Mouse (Mus musculus) testis, adult 2 months (tissue): Measurements from ENCODE around the gene Gdf7. TPM values are rescaled to one million over a fixed set of nuclear protein-coding genes. Genes with fewer than 3 reads are reported as not detected.

Experiments
- H3K27ac ChIP-seq: fragments of 200-500 bp; 2 replicates; pipeline ENCODE4 v1.5.1; 2012; ENCODE audit warnings: low read depth, low read length; ENCODE audit not compliant: control insufficient read depth, insufficient read depth
- H3K27me3 ChIP-seq: fragments of 200-500 bp; 2 replicates; pipeline ENCODE4 v1.6.1; 2012; ENCODE audit warnings: mild to moderate bottlenecking, low read length, moderate library complexity; ENCODE audit not compliant: control insufficient read depth, insufficient read depth
- H3K36me3 ChIP-seq: fragments of 200-500 bp; 2 replicates; pipeline ENCODE4 v1.6.1; 2012; ENCODE audit warnings: mild to moderate bottlenecking, low read length; ENCODE audit not compliant: control insufficient read depth, insufficient read depth
- H3K4me1 ChIP-seq: fragments of 200-500 bp; 2 replicates; pipeline ENCODE4 v1.6.1; 2012; ENCODE audit warnings: low read length; ENCODE audit not compliant: control insufficient read depth, insufficient read depth
- H3K4me3 ChIP-seq: fragments of 200-500 bp; 2 replicates; pipeline ENCODE4 v1.5.1; 2012; ENCODE audit warnings: low read depth, mild to moderate bottlenecking, low read length, moderate library complexity, mixed read lengths; ENCODE audit not compliant: control insufficient read depth
- CTCF ChIP-seq: fragments of 200-500 bp; IDR thresholded peaks from 2 replicates; pipeline ENCODE4 v1.5.1; 2012; ENCODE audit warnings: low read depth, mild to moderate bottlenecking, inconsistent platforms, low read length, moderate library complexity; ENCODE audit not compliant: control insufficient read depth, insufficient read depth, insufficient replicate concordance
- POLR2A ChIP-seq: fragments of 200-500 bp; IDR thresholded peaks from 2 replicates; pipeline ENCODE4 v1.6.1; 2012; ENCODE audit warnings: low read depth, mild to moderate bottlenecking, inconsistent platforms, low read length, moderate library complexity; ENCODE audit not compliant: control insufficient read depth
- polyA plus RNA-seq: library from polyadenylated mRNA; depleted of rRNA; stranded (reverse); fragments of >200 nt; gene quantifications from 2 replicates; pipeline ENCODE4 v1.2.3, GENCODE M21; 2012; rRNA removed

The Gdf7 gene
- polyA plus RNA-seq: 0.06 and 0.18 TPM in 2 replicates

GRCm38 (mm10) chr12:8301841-8302431 lies at the start of gene Gdf7:
Gene Gdf7 (minus strand): TSS chr12:8301954.
- H3K36me3 ChIP-seq: no peaks in the 10 kb centered on the region
- TF ChIP-seq CTCF (no peak), POLR2A (no peak)
- no peak within 1 kb of the TSS; the same call in 1 of the 2 replicates for H3K4me3 ChIP-seq
- H3K4me1 ChIP-seq: peaks cover 21% of the 10 kb centered on the region
- H3K27me3 ChIP-seq: peaks cover 5% of the 10 kb centered on the region
- no peak within 1 kb of the TSS for H3K27ac ChIP-seq

GRCm38 (mm10) chr12:8351025-8351903 lies 49.5 kb upstream of the Gdf7 start:
- no peak overlapping the region for H3K4me3 ChIP-seq
- H3K4me1 ChIP-seq: peaks cover 4% of the 10 kb centered on the region
- H3K36me3 ChIP-seq: no peaks in the 10 kb centered on the region
- peak overlapping the region; percentile 18 for H3K27ac ChIP-seq
- no peak for TF ChIP-seq CTCF
- TF ChIP-seq POLR2A: no peak
- H3K27me3 ChIP-seq: no peaks in the 10 kb centered on the region

GRCm38 (mm10) chr12:8348733-8349513 lies 47.2 kb upstream of the Gdf7 start:
- TF ChIP-seq POLR2A: no peak
- TF ChIP-seq CTCF: no peak
- Histone ChIP-seq H3K27me3 (no peaks in the 10 kb centered on the region), H3K4me1 (peaks cover 4% of the 10 kb centered on the region), H3K4me3 (no peak overlapping the region), H3K36me3 (no peaks in the 10 kb centered on the region), H3K27ac (no peak overlapping the region)

DNA sequence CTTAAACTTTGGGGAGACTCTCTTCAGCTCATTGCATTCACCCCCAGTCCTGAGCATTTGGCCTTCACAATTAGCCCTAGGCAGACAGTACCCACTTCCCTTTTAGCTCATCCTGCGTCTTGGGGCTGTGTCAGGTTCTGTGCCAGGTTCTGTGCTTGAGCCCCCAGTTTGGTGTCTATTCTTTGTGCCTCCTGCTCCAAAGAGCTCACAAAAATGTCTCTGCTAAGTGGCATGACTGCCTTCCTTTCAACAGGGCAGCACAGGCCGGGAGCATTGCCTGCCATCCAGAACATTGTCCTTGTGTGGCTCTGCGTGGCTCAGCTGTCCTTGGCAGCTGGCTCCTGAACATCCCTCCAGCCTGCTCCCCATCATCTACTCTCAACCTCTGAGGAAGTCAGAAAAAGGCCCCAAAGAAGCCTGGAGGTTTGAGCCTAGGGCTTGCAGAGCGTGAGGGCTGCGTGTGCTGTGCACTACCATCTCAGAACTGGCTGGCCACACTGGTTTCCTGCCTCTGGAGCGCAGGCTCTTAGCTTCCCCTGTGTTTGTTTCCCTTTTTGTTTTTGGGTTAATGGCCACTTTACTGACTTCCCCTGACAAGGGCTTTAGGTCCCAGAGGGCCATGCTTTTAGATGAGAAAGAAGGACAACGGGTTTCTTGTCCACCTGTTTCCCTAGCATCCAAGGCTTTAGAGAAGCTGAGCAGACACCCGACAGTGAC lies 46.1 kb upstream of the Gdf7 start:
- Histone ChIP-seq H3K27me3 (no peaks in the 10 kb centered on the region), H3K27ac (peak overlapping the region; percentile 27; the same call in 1 of the 2 replicates), H3K4me1 (peaks cover 4% of the 10 kb centered on the region), H3K36me3 (no peaks in the 10 kb centered on the region), H3K4me3 (no peak overlapping the region)
- no peak for TF ChIP-seq CTCF
- TF ChIP-seq POLR2A: no peak

DNA sequence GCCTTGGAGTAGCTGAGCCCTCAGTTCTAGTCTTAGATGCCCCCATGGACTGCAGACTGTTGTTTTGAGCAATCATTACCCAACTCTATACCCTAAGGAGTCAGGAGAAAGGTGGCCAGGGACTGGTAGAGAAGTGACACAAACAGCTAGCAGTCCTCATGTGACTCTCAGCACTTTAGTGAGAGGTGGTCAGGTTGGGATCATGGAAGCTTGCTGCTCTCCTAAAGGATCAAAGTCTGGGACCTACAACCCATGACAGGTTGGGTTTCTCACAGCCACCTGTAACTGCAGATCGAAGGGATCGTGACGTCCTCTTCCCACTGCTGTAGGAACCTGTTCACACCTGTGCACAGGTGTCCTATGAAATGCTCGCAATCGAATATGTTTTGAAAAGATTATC lies 43.8 kb upstream of the Gdf7 start:
- H3K27ac ChIP-seq: peak overlapping the region; percentile 61
- H3K36me3 ChIP-seq: no peaks in the 10 kb centered on the region
- TF ChIP-seq POLR2A (no peak), CTCF (no peak)
- H3K27me3 ChIP-seq: no peaks in the 10 kb centered on the region
- H3K4me3 ChIP-seq: no peak overlapping the region
- H3K4me1 ChIP-seq: peaks cover 4% of the 10 kb centered on the region

DNA sequence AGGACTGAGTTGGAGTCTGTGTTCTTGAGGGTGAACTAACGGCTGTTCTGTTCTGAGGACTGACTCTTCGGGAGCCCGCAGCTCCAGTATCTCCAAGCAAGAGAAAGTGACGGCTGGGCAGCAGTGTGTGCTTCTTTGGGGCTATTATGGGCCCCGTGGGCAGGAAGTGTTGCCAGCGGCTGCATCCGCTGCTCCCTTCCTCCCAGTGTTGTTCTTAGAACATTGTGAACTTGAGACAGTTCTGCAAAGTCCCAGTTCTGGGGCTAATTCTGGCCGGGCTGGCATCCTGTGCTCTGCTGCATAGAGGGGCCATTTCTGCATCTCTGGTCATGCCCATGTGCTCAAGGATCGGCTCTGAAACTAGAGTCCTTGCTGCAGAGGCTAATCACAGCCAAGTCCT lies 43.1 kb upstream of the Gdf7 start:
- no peaks in the 10 kb centered on the region for H3K36me3 ChIP-seq
- H3K4me1 ChIP-seq: peaks cover 4% of the 10 kb centered on the region
- no peaks in the 10 kb centered on the region for H3K27me3 ChIP-seq
- no peak for TF ChIP-seq CTCF
- 0 out of 2 replicates have a peak, but pooled peaks have one; percentile 24 for TF ChIP-seq POLR2A
- H3K4me3 ChIP-seq: no peak overlapping the region
- H3K27ac ChIP-seq: peak overlapping the region; percentile 61
